Mouse (Mus musculus) stomach, embryonic 14.5 days (tissue): ENCODE measurements around the gene Spindoc. TPM values are rescaled to one million over a fixed set of nuclear protein-coding genes. Genes with fewer than 3 reads are reported as not detected.
A peak's percentile ranks its signal among the peaks of the same experiment; 100 is the strongest.

Experiments
- ATAC-seq: fragments of 200-750 bp; cut with Nextera tagmentation; 2 replicates; pipeline ENCODE4 v1.8.0; 2017; ENCODE audit warnings: low read depth, moderate TSS enrichment; ENCODE audit not compliant: insufficient number of reproducible peaks, insufficient read depth, low FRiP score
- H3K27ac ChIP-seq: fragments of 300-500 bp; sonication (generic); 2 replicates; pipeline ENCODE4 v1.5.1; 2014; ENCODE audit warnings: mild to moderate bottlenecking, low read length, moderate library complexity, mixed read lengths
- H3K27me3 ChIP-seq: fragments of 300-500 bp; sonication (generic); 2 replicates; pipeline ENCODE4 v1.6.1; 2014; ENCODE audit warnings: low read length, control low read depth, mixed read lengths; ENCODE audit not compliant: control insufficient read depth, insufficient read depth
- H3K36me3 ChIP-seq: fragments of 300-500 bp; sonication (generic); 2 replicates; pipeline ENCODE4 v1.6.1; 2014; ENCODE audit warnings: mild to moderate bottlenecking, control low read depth, low read length, moderate library complexity, mixed read lengths; ENCODE audit not compliant: control insufficient read depth, insufficient read depth
- H3K4me1 ChIP-seq: fragments of 300-500 bp; sonication (generic); 2 replicates; pipeline ENCODE4 v1.6.1; 2014; ENCODE audit warnings: low read length, control low read depth, mixed read lengths; ENCODE audit not compliant: control insufficient read depth, insufficient read depth
- H3K4me2 ChIP-seq: fragments of 300-500 bp; sonication (generic); replicated peaks from 2 replicates; pipeline ENCODE4 v1.6.1; 2014; ENCODE audit warnings: low read depth, low read length, control low read depth
- H3K4me3 ChIP-seq: fragments of 300-500 bp; sonication (generic); 2 replicates; pipeline ENCODE4 v1.5.1; 2014; ENCODE audit warnings: low read depth, low read length, control low read depth
- H3K9ac ChIP-seq: fragments of 300-500 bp; sonication (generic); replicated peaks from 2 replicates; pipeline ENCODE4 v1.6.1; 2014; ENCODE audit warnings: low read depth, mild to moderate bottlenecking, control low read depth, low read length, moderate library complexity, mixed read lengths
- H3K9me3 ChIP-seq: fragments of 300-500 bp; sonication (generic); 2 replicates; pipeline ENCODE4 v1.6.1; 2016; ENCODE audit warnings: low read depth, low read length, control low read depth; ENCODE audit not compliant: control insufficient read depth
- WGBS: fragments of 180-500 bp; shearing (Covaris S2); extraction: QIAGEN DNeasy Blood & Tissue Kit; methylation state at CpG from one replicate; pipeline ENCODE4 v1.1.7; 2014; 5-methylcytosine and 5-hydroxymethylcytosine counted together
- polyA plus RNA-seq: library from polyadenylated mRNA; unstranded; fragments of >200 nt; fragmentation: Nextera tagmentation; extraction: Ambion mirVana; gene quantifications from 2 replicates; pipeline ENCODE4 v1.2.1, GENCODE M21; 2014

The Spindoc gene
- polyA plus RNA-seq, 1 experiment from 2014 or later, result 29.9 TPM

DNA sequence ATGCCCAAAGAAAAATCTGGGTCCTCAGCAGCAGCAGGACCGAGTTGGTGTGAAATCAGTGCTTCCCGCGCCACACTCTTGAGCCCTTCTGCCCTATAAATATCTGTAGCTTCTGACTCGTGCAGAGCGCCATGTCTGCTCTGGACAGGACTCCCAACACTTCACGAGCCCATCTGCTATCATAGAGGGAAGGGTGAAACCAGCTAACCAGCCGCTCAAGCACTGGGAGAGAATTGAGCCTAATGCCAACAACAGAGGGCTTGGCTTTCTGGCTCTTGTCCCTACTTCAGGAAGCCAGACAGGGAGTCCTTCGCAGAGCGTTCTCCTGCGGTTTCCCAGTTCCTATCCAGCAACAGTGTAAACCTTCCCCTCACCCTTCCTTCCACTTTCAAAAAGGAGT lies 71.5 kb downstream of the Spindoc start:
- no peaks in the 10 kb centered on the region for H3K27me3 ChIP-seq
- no peak overlapping the region for H3K4me3 ChIP-seq
- H3K36me3 ChIP-seq, result no peaks in the 10 kb centered on the region
- H3K9me3 ChIP-seq, result no peaks in the 10 kb centered on the region
- ATAC-seq, result no peak
- H3K4me2 ChIP-seq, result peak overlapping the region; percentile 17; the same call in 1 of the 2 replicates
- no peak overlapping the region for H3K9ac ChIP-seq
- peak overlapping the region; percentile 92 for H3K27ac ChIP-seq
- peaks cover 64% of the 10 kb centered on the region for H3K4me1 ChIP-seq
- WGBS, result 44% methylated on average over 10 of the region's 10 CpGs

GRCm38 (mm10) chr19:7310704-7311103 lies 72.1 kb downstream of the Spindoc start:
- peak; percentile 77 for ATAC-seq
- Histone ChIP-seq H3K9me3 (no peaks in the 10 kb centered on the region), H3K4me2 (no peak overlapping the region), H3K9ac (no peak overlapping the region; the same call in 1 of the 2 replicates), H3K4me3 (no peak overlapping the region), H3K27ac (peak overlapping the region; percentile 92), H3K27me3 (no peaks in the 10 kb centered on the region), H3K4me1 (peaks cover 70% of the 10 kb centered on the region), H3K36me3 (no peaks in the 10 kb centered on the region)
- 16% methylated on average over 5 of the region's 5 CpGs for WGBS

GRCm38 (mm10) chr19:7309738-7310330 lies 73.0 kb downstream of the Spindoc start:
- H3K27me3 ChIP-seq, result no peaks in the 10 kb centered on the region
- ATAC-seq, result no peak
- no peak overlapping the region for H3K4me3 ChIP-seq
- no peaks in the 10 kb centered on the region for H3K36me3 ChIP-seq
- peak overlapping the region; percentile 92 for H3K27ac ChIP-seq
- no peak overlapping the region for H3K4me2 ChIP-seq
- no peaks in the 10 kb centered on the region for H3K9me3 ChIP-seq
- no peak overlapping the region for H3K9ac ChIP-seq
- 69% methylated on average over 2 of the region's 2 CpGs for WGBS
- H3K4me1 ChIP-seq, result peaks cover 67% of the 10 kb centered on the region

DNA sequence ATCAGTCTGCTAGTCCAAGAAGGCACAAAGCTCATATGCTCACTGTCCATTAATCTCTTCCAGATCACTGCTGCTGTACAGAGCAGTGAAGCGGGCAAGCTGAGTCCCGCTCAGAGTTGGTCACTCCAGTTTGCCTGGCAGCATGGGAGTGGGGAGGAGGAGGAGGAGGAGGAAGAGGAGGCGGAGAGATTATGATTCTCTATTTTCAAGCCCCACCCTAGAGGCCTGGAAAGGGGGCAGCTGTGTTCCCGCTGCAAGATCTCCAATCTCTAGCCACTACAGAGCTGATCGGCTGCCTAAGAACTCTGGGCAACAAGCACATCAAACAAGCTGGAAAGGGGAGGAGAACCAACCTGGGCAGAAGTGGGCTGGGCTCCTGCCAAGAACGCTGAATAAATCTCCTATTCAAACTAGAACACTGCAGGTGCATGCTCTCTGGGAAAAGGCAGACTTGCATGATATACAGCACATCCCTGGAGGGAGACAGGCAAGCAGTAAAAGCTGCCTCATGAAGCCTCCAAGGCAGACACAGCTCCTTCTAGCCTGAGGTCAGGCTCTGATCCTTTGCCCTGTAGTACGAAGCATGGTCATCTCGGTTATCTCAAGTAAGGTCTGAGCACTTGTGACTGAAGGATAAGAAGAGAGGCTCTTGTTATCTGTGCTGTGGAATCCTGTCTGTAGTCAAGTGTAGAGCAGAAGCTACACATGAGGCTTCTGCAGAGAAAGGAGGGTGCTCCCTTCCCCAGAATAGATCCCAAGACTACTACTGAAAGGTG lies 74.6 kb downstream of the Spindoc start:
- H3K9me3 ChIP-seq, result no peaks in the 10 kb centered on the region
- no peaks in the 10 kb centered on the region for H3K27me3 ChIP-seq
- no peak overlapping the region for H3K4me3 ChIP-seq
- H3K9ac ChIP-seq, result 0 out of 2 replicates have a peak overlapping the region, but pooled peaks have one; percentile 25
- peak; percentile 82 for ATAC-seq
- H3K4me2 ChIP-seq, result no peak overlapping the region
- H3K4me1 ChIP-seq, result peaks cover 62% of the 10 kb centered on the region
- no peaks in the 10 kb centered on the region for H3K36me3 ChIP-seq
- 37% methylated on average over 8 of the region's 8 CpGs for WGBS
- peak overlapping the region; percentile 88 for H3K27ac ChIP-seq

- H3K4me2 ChIP-seq, result no peak overlapping the region
- H3K27ac ChIP-seq, result peak overlapping the region; percentile 88
- WGBS, result 61% methylated on average over 3 of the region's 3 CpGs
- ATAC-seq, result no peak
- H3K4me3 ChIP-seq, result no peak overlapping the region
- H3K4me1 ChIP-seq, result peaks cover 67% of the 10 kb centered on the region
- no peaks in the 10 kb centered on the region for H3K9me3 ChIP-seq
- H3K9ac ChIP-seq, result no peak overlapping the region
- no peaks in the 10 kb centered on the region for H3K36me3 ChIP-seq
- H3K27me3 ChIP-seq, result no peaks in the 10 kb centered on the region
Measured at GRCm38 (mm10) chr19:7306968-7307367, 75.8 kb downstream of the Spindoc start.

DNA sequence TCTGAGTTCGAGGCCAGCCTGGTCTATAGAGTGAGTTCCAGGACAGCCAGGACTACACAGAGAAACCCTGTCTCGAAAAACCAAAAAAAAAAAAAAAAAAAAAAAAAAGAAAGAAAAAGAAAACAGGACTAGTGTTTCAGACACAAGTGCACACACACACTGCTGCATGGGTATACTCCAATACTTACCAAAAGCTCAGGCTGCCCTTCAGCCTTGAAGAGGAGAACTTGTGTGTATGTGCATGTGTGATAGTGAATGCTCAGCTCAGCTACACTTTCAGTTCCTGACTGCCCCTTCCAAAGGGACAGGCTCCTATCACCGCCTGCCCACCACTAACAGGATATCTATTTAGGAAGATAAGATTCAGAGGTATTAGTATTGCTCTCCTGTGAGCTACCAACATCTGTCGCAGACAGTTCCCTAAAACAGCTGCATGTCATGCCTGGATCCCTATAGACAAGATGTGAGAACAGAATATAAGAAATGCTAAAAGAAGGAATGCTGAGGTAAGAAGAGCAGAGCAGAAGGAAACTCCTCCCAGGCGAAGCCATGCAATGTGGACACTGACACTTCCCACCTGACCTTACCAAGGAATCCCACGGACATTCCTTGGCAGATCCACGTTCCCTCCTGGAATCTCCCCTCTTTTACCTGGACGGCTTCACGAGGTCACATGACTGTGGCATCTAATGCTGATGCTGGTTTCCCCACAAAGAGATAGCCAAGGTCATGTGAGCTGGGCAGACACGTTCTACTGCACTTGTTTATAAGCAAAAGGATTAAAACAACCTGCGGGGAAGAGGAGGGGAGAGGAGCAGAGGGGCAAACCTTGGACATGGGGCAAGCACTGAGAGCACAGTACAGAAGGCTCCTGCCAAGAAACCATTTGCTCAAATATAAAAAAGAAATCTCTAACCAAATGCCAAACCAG lies 77.1 kb downstream of the Spindoc start:
- Histone ChIP-seq H3K9me3 (no peaks in the 10 kb centered on the region), H3K36me3 (no peaks in the 10 kb centered on the region), H3K27me3 (no peaks in the 10 kb centered on the region), H3K27ac (no peak overlapping the region), H3K4me1 (peaks cover 62% of the 10 kb centered on the region), H3K4me2 (no peak overlapping the region), H3K9ac (no peak overlapping the region), H3K4me3 (no peak overlapping the region)
- whole genome bisulfite sequencing, result 57% methylated on average over 10 of the region's 11 CpGs
- ATAC-seq, result no peak

DNA sequence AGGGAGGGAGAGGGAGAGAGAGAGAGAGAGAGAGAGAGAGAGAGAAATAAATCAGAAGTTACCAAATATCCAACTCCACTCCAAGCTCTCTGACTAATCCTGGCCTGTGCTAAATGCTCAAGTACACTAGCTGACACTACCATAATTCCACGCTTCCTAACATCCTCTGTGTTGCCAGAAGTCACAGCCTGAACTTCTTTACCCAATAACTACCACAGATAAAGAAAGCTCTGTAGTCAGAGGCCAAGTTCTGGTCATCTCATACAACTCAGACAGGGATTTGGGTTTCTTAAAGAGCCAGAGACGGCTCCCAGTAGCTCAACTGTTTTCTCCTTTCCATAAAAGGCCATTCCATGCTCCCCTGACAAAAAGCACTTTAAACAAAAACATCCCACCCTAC lies 78.0 kb downstream of the Spindoc start:
- Histone ChIP-seq H3K4me1 (peaks cover 54% of the 10 kb centered on the region), H3K36me3 (no peaks in the 10 kb centered on the region), H3K27me3 (no peaks in the 10 kb centered on the region), H3K9me3 (no peaks in the 10 kb centered on the region), H3K9ac (no peak overlapping the region), H3K4me3 (no peak overlapping the region), H3K4me2 (no peak overlapping the region), H3K27ac (no peak overlapping the region; the same call in 1 of the 2 replicates)
- no peak for ATAC-seq
- 59% methylated on average over 2 of the region's 2 CpGs for WGBS
